Mouse (Mus musculus) heart, adult 2 months (tissue): ENCODE results near the gene Cd86. TPM values are rescaled to one million over a fixed set of nuclear protein-coding genes. Genes with fewer than 3 reads are reported as not detected.

ENCODE experiments used
- DNase-seq, 2 experiments: peaks; one replicate each; pipeline ENCODE4 v3.0.0; 2021
- H3K27ac ChIP-seq: fragments of 200-600 bp; 2 replicates; pipeline ENCODE4 v1.8.1; 2022
- H3K27me3 ChIP-seq: fragments of 200-500 bp; 2 replicates; pipeline ENCODE4 v1.6.1; 2012; ENCODE audit warnings: mild to moderate bottlenecking, low read length, inconsistent platforms, mixed read lengths; ENCODE audit not compliant: control insufficient read depth, insufficient read depth
- H3K36me3 ChIP-seq: fragments of 200-500 bp; 2 replicates; pipeline ENCODE4 v1.6.1; 2012; ENCODE audit warnings: low read length, inconsistent platforms; ENCODE audit not compliant: control insufficient read depth, insufficient read depth
- H3K4me1 ChIP-seq: fragments of 200-500 bp; 2 replicates; pipeline ENCODE4 v1.6.1; 2011; ENCODE audit warnings: low read length; ENCODE audit not compliant: control insufficient read depth, insufficient read depth
- H3K4me3 ChIP-seq: fragments of 200-600 bp; 2 replicates; pipeline ENCODE4 v1.8.1; 2022
- H3K79me2 ChIP-seq: fragments of 200-500 bp; replicated peaks from 2 replicates; pipeline ENCODE4 v1.6.1; 2012; ENCODE audit warnings: mild to moderate bottlenecking, inconsistent platforms, low read length, moderate library complexity, mixed read lengths; ENCODE audit not compliant: control insufficient read depth, insufficient read depth
- H3K9ac ChIP-seq: fragments of 200-500 bp; 2 replicates; pipeline ENCODE4 v1.6.1; 2012; ENCODE audit warnings: low read depth, mild to moderate bottlenecking, control low read depth, inconsistent platforms, low read length, mixed read lengths
- CTCF ChIP-seq: fragments of 200-600 bp; IDR thresholded peaks from 2 replicates; pipeline ENCODE4 v1.8.1; 2022; ENCODE audit warnings: antibody characterized with exemption, mild to moderate bottlenecking, moderate library complexity
- EP300 ChIP-seq: fragments of 200-500 bp; IDR thresholded peaks from 2 replicates; pipeline ENCODE4 v1.6.1; 2011; ENCODE audit warnings: low read depth, low read length, control low read depth; ENCODE audit not compliant: insufficient read depth
- POLR2A ChIP-seq: fragments of 200-500 bp; IDR thresholded peaks from 2 replicates; pipeline ENCODE4 v1.6.1; 2011; ENCODE audit warnings: mild to moderate bottlenecking, low read depth, low read length, control low read depth; ENCODE audit not compliant: insufficient read depth
- WGBS: fragments of 180-500 bp; shearing (Covaris S2); methylation state at CpG from one replicate; pipeline ENCODE4 v1.1.7; 2018; 5-methylcytosine and 5-hydroxymethylcytosine counted together
- intact Hi-C: fragments of 180-260 bp; cut with DNase I; formaldehyde crosslinking; loops from one replicate; pipeline ENCODE4 v1.15.1; 2025
- polyA plus RNA-seq: library from polyadenylated mRNA; depleted of rRNA; stranded (reverse); fragments of >200 nt; gene quantifications from 2 replicates; pipeline ENCODE4 v1.2.3, GENCODE M21; 2012
- total RNA-seq, 2 experiments: library from RNA; stranded (reverse); gene quantifications; 2 replicates each; pipeline ENCODE4 v1.2.3; 2021

The Cd86 gene
- total and polyA plus RNA-seq, 3 experiments, result 1.00 to 1.4 (median 1.1) TPM

DNA sequence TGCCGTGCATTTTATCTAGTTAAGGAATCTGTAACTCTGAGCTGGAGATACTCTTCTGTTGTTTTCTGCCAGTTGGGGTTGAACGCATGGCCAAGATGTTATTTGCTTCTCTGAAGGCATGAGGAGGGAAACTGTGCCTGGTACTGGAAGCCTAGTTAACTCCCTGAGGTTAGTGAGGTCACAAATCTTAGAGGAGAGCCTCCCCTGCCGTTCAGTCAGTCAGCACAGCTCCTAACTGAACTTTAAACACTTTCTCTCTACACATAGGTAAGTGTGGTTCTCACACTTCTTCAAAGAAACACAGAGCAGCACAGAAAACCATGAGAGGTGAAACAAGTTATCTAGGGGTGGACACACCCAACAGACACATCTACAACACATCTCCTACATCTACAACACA lies 4.7 kb upstream of the Cd86 start:
- whole genome bisulfite sequencing, result 85% methylated on average over 3 of the region's 3 CpGs
- no peak for TF ChIP-seq EP300
- TF ChIP-seq CTCF, result no peak
- TF ChIP-seq POLR2A, result no peak
- no peak for DNase-seq

GRCm38 (mm10) chr16:36666448-36667017 lies 652 bp upstream of the Cd86 start:
- intact Hi-C loops, result no loop called here

More for the DNA sequence above, 4.7 kb upstream of the Cd86 start:
- Histone ChIP-seq H3K4me3 (no peak overlapping the region), H3K4me1 (no peaks in the 10 kb centered on the region), H3K27ac (no peak overlapping the region), H3K36me3 (no peaks in the 10 kb centered on the region), H3K79me2 (no peaks in the 10 kb centered on the region), H3K27me3 (no peaks in the 10 kb centered on the region), H3K9ac (no peak overlapping the region)
- intact Hi-C loops, result no loop called here

DNA sequence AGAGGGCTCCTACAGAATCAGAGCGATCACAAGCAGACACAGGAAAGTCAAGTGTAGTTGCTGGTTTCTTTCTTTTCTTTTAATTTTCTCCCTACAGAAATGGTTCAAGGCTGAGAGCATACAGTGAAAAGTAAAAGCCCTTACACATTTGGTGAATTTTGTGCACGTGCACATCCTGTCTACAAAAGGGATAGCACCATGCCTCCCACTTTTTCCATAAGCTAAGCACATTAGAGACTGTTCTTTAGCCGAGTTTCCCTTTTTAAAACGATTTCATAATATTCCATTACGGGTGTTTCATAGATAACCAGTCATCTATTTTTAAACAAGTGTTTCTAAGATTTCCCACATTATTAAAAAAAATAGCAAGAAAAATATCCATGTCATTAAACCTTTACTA lies 2.4 kb downstream of the Cd86 start:
- TF ChIP-seq POLR2A (no peak), EP300 (no peak), CTCF (no peak)
- Histone ChIP-seq H3K36me3 (no peaks in the 10 kb centered on the region), H3K27me3 (no peaks in the 10 kb centered on the region), H3K27ac (no peak overlapping the region), H3K9ac (no peak overlapping the region), H3K79me2 (no peaks in the 10 kb centered on the region), H3K4me3 (no peak overlapping the region), H3K4me1 (no peaks in the 10 kb centered on the region)
- 48% methylated on average over 5 of the region's 5 CpGs for WGBS
- intact Hi-C loops, result no loop called here
- DNase-seq, result no peak

More at GRCm38 (mm10) chr16:36666448-36667017, 652 bp upstream of the Cd86 start:
- Histone ChIP-seq H3K27me3 (no peaks in the 10 kb centered on the region), H3K27ac (no peak overlapping the region), H3K9ac (no peak overlapping the region), H3K79me2 (no peaks in the 10 kb centered on the region), H3K36me3 (no peaks in the 10 kb centered on the region), H3K4me1 (no peaks in the 10 kb centered on the region), H3K4me3 (no peak overlapping the region)
- 82% methylated on average over 10 of the region's 10 CpGs for WGBS
- TF ChIP-seq POLR2A (no peak), CTCF (no peak), EP300 (no peak)
- DNase-seq, result no peak

GRCm38 (mm10) chr16:36661330-36661729 lies 4.6 kb downstream of the Cd86 start:
- Histone ChIP-seq H3K27me3 (no peaks in the 10 kb centered on the region), H3K4me1 (no peaks in the 10 kb centered on the region), H3K27ac (no peak overlapping the region), H3K36me3 (no peaks in the 10 kb centered on the region), H3K4me3 (no peak overlapping the region), H3K79me2 (no peaks in the 10 kb centered on the region), H3K9ac (no peak overlapping the region)
- TF ChIP-seq CTCF (no peak), POLR2A (no peak)
- WGBS, result 83% methylated on average over 10 of the region's 10 CpGs
- intact Hi-C loops, result no loop called here
- DNase-seq, result no peak

DNA sequence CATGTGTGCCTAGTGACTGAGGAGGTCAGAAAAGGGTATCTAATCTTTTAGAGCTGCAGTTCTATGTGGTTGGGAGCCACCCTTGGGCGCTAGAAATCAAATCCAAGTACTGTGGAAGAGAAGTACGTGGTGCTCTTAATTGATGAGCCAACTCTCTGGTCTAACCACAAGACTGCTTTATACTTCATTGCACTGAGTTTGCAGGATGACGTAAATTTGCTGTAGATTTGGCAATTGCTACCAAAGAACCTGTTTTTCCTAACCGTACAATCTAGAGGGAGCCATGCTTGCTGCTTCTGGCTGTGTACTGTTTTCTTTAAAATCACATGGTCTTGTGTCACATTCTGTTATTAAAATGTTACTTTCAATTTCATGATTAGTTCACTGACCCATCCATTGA lies 10.0 kb downstream of the Cd86 start:
- WGBS, result 79% methylated on average over 4 of the region's 4 CpGs
- H3K27ac ChIP-seq, result no peak overlapping the region
- no peaks in the 10 kb centered on the region for H3K36me3 ChIP-seq
- no peaks in the 10 kb centered on the region for H3K27me3 ChIP-seq
- no peak overlapping the region for H3K9ac ChIP-seq
- H3K4me3 ChIP-seq, result no peak overlapping the region
- no peaks in the 10 kb centered on the region for H3K79me2 ChIP-seq
- TF ChIP-seq CTCF (no peak), EP300 (no peak), POLR2A (no peak)
- no peak for DNase-seq
- intact Hi-C loops, result no loop called here
- no peaks in the 10 kb centered on the region for H3K4me1 ChIP-seq

GRCm38 (mm10) chr16:36655199-36655598 lies 10.7 kb downstream of the Cd86 start:
- Histone ChIP-seq H3K36me3 (no peaks in the 10 kb centered on the region), H3K4me3 (no peak overlapping the region), H3K27me3 (no peaks in the 10 kb centered on the region), H3K9ac (no peak overlapping the region), H3K79me2 (no peaks in the 10 kb centered on the region), H3K4me1 (no peaks in the 10 kb centered on the region), H3K27ac (no peak overlapping the region)
- intact Hi-C loops, result no loop called here
- TF ChIP-seq CTCF (no peak), POLR2A (no peak), EP300 (no peak)
- WGBS, result 93% methylated on average over 1 of the region's 1 CpGs
- no peak for DNase-seq

DNA sequence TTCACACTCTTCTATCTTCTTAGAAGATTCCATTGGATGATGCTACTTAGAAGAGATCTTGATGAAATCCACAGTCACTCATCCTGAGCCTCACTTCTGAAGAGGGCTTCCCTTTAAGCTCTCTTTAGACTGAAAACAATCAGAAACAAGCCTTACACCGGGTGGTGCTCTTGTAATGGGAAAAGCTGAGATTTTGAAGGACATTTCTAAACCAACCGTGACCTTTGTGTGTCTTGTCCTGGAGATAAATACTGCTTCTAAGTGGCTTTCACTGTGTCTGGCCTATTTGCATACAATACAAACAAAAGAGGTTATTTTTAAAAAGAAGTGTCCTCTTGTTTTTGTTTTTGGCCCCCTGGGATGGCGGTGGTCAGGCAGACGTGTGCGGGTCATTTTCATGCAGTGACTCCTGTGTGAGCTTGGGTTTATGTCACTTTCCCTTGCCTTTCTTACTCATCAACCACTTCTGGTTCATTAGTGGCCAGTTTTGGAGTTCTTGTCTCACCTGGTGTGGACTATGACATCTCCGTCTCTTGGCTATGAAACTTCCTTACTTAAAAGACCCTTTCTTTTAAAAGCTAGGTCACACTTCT lies 14.6 kb downstream of the Cd86 start:
- WGBS, result 62% methylated on average over 6 of the region's 6 CpGs
- intact Hi-C loops, result no loop called here
- Histone ChIP-seq H3K4me3 (no peak overlapping the region), H3K36me3 (no peaks in the 10 kb centered on the region), H3K4me1 (no peaks in the 10 kb centered on the region), H3K27ac (no peak overlapping the region), H3K9ac (no peak overlapping the region), H3K79me2 (no peaks in the 10 kb centered on the region), H3K27me3 (no peaks in the 10 kb centered on the region)
- TF ChIP-seq EP300 (no peak), POLR2A (no peak), CTCF (no peak)
- no peak for DNase-seq
